Mouse (Mus musculus): ENCODE data around the gene Rbm18.

Rbm18 gene

DNA sequence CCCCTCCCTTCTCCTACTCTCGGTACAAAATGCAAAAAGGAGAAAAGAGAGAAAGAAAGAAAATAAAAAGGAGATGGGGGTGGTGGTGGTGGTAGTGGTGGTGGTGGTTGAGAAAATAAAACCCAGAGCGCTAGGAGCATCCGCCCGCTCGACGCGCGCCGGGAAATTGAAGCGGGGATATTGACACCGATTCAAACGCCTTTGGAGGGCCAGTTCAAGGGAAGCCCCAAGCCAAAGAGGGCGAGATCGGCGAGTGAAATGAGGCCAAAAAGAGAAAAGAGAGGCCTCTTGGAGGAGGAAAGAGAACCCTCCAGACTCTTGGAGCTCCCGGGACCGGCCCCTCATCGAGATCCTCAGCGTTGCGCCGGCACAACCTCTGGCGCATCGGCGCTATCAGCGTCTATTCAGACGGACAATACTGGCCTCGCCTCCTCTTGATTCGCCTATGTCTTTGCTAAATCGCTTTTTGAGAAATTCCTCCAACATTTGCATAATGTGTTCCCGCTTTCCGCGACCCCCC, 32.1 kb downstream of the Rbm18 start:
- in situ Hi-C loops (cut with MboI): no loop called here

DNA sequence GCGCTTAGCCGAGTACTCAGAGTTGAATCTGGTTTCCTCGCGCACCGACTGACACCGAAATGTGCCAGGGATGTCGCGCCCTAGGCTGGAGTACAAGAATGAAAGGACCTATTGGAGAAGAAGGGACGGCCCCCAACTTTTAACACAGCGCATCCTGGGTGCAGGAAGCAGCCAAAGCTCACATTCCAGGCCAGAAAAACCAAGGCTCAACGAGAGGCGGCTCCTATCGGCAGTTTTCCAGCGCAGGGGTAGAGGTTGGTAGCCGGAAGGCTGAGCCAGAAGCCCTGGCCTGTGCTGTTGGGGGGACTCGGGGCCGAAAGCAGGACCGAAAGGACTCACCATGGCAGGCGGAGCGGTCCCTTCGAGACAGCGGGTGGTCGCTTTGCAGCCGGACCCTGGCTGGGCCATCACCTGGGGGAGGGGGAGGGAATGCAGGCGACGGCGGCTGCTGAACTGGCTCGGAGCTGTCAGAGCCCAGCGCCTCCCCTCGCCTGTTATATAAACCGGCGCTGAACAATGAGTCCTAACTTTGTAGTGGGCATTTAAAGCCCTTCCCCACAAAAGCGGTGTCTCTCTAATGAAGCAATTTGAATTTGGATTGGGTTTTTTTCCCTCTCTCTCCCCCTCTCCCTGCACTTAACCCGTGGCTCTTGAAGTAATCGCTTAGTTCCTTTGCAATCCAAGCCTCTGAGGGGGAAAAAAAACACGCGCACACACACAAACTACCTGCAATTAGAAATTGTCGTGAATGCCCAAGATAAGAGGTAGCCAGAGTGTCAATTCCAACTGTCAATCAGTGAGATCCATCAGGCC, 32.8 kb downstream of the Rbm18 start:
- in situ Hi-C loops (cut with MboI): no loop called here

DNA sequence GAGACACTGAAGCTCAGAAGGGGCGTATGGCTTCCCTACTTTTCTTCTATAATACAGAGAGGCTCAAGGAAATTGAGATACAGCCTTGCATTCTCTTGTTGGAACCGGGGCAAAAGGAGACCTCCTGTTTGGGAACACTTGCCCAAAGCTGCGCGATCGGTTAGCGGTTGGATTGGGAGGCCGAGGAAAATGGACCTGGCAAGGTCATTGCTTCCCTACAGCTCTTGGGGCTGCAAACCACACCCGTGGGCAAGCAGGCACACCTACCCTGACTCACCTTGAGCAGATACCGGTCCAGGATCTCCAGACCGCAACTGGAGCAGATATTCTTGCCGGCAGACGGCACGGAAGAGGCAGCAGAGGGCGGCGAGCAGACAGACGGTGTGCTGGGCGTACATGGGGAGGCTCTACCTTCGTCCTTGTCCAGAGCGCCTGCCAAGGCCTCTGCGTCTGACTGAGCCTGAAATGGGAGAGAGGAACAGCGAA, 33.5 kb downstream of the Rbm18 start:
- in situ Hi-C loops (cut with MboI): no loop called here

- in situ Hi-C loops (cut with MboI): no loop called here
These were observed 34.0 kb downstream of the Rbm18 start for GRCm38 (mm10) chr2:36102559-36102946.

GRCm38 (mm10) chr2:36101866-36102558, 34.6 kb downstream of the Rbm18 start:
- in situ Hi-C loops (cut with MboI): no loop called here

GRCm38 (mm10) chr2:36099739-36100138, 36.8 kb downstream of the Rbm18 start:
- in situ Hi-C loops (cut with MboI): no loop called here

DNA sequence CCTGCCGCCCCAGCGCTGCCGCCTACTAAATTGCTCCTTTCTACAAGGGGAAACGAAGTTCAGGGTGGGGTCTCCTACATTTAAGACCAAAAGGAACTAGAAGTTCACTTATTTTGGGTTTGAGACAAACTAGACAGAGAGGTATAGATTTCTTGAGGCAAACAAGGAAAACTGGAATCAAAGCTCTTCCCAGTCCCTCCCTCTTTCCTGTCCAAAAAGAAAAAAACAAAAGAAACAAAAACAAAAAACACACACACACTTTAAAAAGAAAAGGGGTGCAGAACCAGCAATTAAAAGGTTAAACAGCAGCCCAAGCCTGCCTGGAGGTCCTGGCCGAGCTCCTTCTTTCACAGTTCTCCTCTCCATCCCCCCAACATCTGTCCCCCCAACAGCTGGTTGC, 38.6 kb downstream of the Rbm18 start:
- in situ Hi-C loops (cut with MboI): no loop called here

DNA sequence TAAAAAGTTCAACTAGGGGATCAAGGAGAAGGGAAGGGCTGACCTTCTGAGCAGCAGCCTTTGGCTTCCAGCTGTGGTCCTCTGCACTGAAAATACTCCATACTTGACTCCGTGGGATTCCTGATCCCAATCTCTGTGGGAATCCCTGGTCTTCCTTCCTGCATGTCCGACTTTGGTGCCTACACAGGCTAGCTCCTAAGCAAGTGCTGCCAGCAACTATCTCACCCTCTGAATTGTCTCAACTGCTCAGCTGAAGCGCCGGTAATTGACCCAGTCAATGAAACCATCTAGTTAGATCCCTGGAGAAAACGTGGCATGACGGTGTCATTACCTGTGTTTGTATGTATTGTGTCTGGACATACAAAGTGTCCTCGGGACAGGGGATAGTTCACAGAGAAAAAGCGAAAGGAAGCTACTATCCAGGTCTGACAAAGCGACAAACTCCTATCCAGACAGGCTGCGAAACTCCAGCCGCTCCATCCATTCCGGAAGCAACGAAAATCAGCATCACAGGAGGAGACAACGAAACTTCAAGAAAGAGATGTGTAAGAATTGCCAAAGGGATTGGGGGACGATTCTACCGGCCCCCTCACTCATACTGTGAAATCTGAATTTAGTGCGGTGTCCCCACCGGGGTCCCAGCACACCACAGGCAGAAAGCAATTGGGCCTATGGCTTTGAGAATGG, 39.3 kb downstream of the Rbm18 start:
- in situ Hi-C loops (cut with MboI): no loop called here

DNA sequence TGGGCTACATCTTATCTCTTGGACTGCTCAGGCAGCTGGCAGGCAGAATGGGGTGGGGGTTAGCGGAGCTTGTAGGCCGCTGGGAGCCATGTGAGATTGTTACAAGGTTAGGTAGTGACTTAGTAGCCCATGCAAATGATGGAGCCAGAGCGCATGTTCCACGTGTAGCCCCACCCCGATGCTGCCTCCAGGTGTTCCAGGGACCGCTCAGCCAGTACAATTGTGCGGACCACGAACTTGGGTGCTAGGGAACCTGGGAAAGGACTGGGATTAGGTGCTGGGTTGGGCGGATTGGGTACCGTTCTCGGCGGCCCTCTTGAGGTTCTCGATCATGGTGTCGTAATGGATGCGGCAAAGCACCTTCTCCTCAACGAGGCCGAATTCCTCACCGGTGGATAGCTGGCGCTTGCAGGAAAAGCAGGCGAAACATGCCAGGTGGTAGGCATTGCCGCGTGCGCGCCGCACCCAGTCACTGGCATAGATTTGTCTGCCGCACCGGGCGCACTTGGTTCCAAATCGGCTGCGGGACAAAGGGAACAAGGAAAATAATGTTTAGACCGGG, 42.6 kb downstream of the Rbm18 start:
- in situ Hi-C loops (cut with MboI): no loop called here

GRCm38 (mm10) chr2:36093301-36093700, 43.3 kb downstream of the Rbm18 start:
- in situ Hi-C loops (cut with MboI): no loop called here

- in situ Hi-C loops (cut with MboI): no loop called here
These were observed 43.8 kb downstream of the Rbm18 start for GRCm38 (mm10) chr2:36092748-36093147.

DNA sequence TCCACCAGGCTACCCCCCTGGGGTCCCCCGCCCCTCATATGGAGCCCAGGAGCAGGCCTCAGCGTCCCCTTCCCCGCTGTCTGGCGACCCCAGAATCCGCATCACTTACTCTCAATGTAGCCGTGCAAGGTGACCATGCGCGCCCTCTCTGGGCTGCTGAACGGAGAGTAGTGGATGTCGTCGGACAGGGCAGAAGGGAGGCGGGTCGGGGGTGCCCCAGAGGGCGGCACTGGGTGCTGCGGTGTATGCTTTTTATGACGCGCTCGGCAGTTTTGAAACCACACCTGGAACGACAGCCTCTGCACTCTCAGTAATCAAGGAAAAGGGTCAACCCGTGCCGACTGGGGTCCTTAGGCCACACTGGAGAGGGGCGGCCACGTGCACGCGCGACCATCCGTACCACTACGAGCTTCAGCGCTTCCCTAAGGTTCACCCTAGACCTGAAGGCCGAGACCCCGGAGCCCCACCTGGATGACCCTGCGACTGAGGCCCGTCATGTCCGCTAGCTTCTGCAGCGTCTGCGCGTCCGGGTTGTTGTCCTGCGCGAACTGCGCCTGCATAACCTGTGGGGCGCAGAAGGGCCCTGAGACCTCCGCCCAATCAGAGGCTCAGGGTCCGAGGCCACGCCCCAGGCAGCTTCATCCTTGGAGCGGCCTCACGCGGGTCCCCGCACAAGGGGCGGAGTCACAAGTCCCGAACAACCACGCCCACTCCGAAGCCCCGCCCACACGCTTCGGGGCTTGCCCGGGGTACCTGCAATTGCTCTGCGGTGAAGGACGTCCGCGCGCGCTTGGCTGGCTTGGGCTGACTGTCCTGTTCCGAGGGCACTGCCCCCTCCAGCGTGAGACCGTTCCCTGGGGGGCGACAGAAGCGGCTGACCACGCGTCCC, 45.5 kb downstream of the Rbm18 start:
- in situ Hi-C loops (cut with MboI): no loop called here

DNA sequence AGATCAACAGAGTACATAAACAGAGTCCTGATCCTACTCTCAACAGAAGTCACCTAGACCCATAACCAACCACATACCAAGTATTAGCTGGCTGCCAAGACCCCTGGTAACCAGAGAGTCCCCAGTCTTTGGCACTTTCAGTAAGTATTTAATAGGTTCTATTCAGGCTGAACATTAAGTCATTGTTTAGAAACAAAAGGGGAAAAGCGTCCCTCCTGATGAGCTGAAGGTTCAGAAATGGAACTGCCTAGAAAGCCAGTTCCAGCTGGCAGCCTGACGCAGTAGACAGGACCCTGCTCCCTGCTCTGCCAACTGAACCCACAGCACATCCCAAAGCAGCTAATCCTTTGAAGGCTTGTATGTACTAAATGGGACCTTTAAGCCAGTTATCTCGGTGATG, 47.4 kb downstream of the Rbm18 start:
- in situ Hi-C loops (cut with MboI): no loop called here

GRCm38 (mm10) chr2:36085041-36085440, 51.5 kb downstream of the Rbm18 start:
- in situ Hi-C loops (cut with MboI): no loop called here

GRCm38 (mm10) chr2:36082802-36083580, 53.6 kb downstream of the Rbm18 start:
- in situ Hi-C loops (cut with MboI): no loop called here

GRCm38 (mm10) chr2:36081446-36081845, 55.1 kb downstream of the Rbm18 start:
- in situ Hi-C loops (cut with MboI): no loop called here

GRCm38 (mm10) chr2:36077160-36077761, 59.3 kb downstream of the Rbm18 start:
- in situ Hi-C loops (cut with MboI): no loop called here

DNA sequence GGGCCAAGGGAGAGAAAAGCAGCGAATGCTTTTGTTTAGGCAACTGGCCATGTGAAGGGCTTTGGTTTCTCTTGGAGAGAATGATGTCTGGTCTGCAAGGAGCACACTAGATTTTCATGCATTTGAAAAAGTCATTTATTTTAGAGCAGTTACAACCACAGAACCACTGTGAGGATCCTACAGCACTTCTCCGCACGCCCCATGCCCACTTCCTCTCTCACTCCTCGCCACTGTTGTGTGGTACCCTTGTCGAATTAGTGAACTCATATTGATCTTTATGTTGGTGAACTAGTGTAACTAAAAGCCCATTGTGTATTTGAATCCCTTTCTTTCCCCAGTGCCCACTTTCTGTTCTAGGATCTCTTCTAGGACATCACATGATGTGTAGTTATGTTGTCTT, 61.4 kb downstream of the Rbm18 start:
- in situ Hi-C loops (cut with MboI): no loop called here

DNA sequence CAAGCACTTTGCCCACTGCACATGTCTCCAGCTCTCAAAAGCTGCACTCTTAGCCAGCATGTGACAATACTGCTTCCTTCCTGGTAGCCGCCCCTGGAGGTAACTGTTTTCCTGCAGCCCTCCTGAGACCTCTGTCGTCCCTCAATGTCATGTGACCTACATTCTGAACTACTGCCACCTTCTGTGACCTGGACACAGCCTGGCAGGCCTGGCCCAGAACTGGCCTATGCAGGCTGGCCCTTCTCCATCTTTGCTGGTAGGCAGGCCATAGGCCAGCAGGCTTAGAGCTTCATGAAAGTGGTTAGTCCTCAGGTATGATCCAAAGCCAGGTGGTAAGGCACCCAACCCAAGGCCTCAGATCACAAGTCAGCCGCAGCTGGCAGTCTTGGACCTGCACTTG, 62.8 kb downstream of the Rbm18 start:
- in situ Hi-C loops (cut with MboI): no loop called here
